Mouse (Mus musculus): ENCODE measurements around the gene Pdha1. TPM values are rescaled to one million over a fixed set of nuclear protein-coding genes. Genes with fewer than 3 reads are reported as not detected.

The Pdha1 gene
- 309 and 361 TPM in 2 replicates for polyA plus RNA-seq (2015; fragmentation: Nextera tagmentation; extraction: Ambion mirVana)

DNA sequence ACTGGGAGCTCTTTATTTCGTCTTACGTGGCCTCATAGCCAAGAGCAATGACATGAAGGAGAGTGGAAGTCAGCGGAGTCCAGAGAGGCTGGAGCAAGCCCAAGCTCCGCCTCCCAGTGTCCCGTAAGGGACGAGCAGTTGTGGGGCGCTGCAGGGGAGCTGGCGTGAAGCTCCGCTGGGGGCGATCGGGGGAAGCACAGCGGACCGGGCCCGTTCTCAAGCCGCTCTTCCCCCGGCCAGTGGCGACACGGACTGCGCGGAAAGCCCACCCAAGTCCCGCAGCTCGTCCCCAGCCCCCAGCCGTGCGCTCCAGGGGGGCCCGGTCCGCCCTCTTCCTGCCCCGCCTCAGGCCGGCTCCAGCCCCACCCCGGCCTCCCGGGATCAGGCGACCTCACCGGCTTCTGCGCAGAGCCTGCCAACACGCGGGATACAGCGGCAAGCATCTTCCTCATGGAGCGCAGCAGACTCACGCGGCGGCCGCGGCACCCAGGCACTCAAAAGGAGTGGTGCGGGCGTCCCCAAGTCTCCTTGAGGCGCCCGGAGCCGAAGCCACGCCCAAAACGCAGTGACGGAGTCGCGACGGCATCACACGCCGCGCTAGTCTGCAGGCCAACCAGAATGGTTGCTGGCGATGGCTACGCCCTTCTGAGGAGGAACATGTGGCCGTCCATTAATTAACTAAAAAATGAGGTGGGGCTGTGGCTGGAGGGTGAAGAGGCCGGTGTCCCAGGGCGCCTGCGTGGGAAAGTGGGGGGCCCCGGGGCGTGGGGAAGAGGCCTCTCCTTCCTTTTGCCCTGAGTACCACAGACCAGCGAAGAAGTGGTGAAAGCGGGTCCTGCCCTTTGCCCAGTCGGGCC, at the start of gene Pdha1:
Gene Pdha1 (minus strand): TSS at position 553 of the 857 bp plus-strand sequence.

Other genes starting within 250 kb of the Pdha1 start
- 0.04 TPM in 2 replicates for gene Map3k15, start 150.0 kb downstream of the Pdha1 start, polyA plus RNA-seq (2015; fragmentation: Nextera tagmentation; extraction: Ambion mirVana)

Measured in skeletal muscle tissue, postnatal 0 days (tissue).